Mouse (Mus musculus): ENCODE data around the gene Txnl4b. TPM values are rescaled to one million over a fixed set of nuclear protein-coding genes. Genes with fewer than 3 reads are reported as not detected.

Txnl4b gene
- total and polyA plus RNA-seq, 3 experiments, result 13.4 to 17.8 (median 13.6) TPM

GRCm38 (mm10) chr8:109564766-109565165, 926 bp upstream of the Txnl4b start:
- H3K27ac ChIP-seq (ENCODE audit: insufficient read depth, low read depth), result no peak overlapping the region; the same call in 1 of the 2 replicates
- no peak for TF ChIP-seq ZKSCAN1 (IDR thresholded peaks at IDR 0.05; ENCODE audit: borderline replicate concordance, low read depth, low read length)
- no peak for TF ChIP-seq EP300 (IDR thresholded peaks at IDR 0.05; ENCODE audit: low read length)
- no peak for TF ChIP-seq TBP (conservative IDR thresholded peaks at IDR 0.05; ENCODE audit: low read depth, low read length)
- TF ChIP-seq POLR2A (IDR thresholded peaks at IDR 0.05; ENCODE audit: low read depth, low read length), result no peak
- TF ChIP-seq KAT2A (IDR thresholded peaks at IDR 0.05; ENCODE audit: insufficient replicate concordance, low read length), result no peak
- TF ChIP-seq E2F4 (IDR thresholded peaks at IDR 0.05; ENCODE audit: insufficient replicate concordance, low read depth, low read length), result no peak
- TF ChIP-seq ZMIZ1 (IDR thresholded peaks at IDR 0.05; ENCODE audit: low read depth, low read length), result no peak
- TF ChIP-seq MEF2A (IDR thresholded peaks at IDR 0.05; ENCODE audit: borderline replicate concordance, low read depth, low read length), result no peak
- TF ChIP-seq JUN (IDR thresholded peaks at IDR 0.05; ENCODE audit: insufficient read depth, low read depth, low read length), result no peak
- no peak for TF ChIP-seq USF2 (conservative IDR thresholded peaks at IDR 0.05; ENCODE audit: low read depth, low read length)
- TF ChIP-seq TCF12 (IDR thresholded peaks at IDR 0.05; ENCODE audit: low read depth, low read length), result no peak
- peaks cover 39% of the 10 kb centered on the region for H3K79me2 ChIP-seq (replicated peaks; ENCODE audit: control insufficient read depth, extremely low read depth, insufficient read depth, poor library complexity, severe bottlenecking)
- peak overlapping the region; percentile 99 for H3K9ac ChIP-seq (ENCODE audit: insufficient read depth, low read depth)
- H3K4me1 ChIP-seq (ENCODE audit: control insufficient read depth in 1 of 2, insufficient read depth in 2 of 2), result peaks cover 3 to 30% of the 10 kb centered on the region in 2 experiments; a peak in 2 of 4 replicates
- in situ Hi-C loops (cut with MboI; ENCODE audit: low pct_ligation_motif_present, low pct_unique_long_range_greater_than_20kb, low sequenced_read_pairs), result no loop called here
- DNase-seq (ENCODE audit: extremely low read depth), result no peak
- H3K27me3 ChIP-seq (replicated peaks), result no peaks in the 10 kb centered on the region
- peaks cover 42 to 49% of the 10 kb centered on the region in 2 experiments for H3K36me3 ChIP-seq (replicated peaks in 1 of 2; ENCODE audit: control insufficient read depth in 1 of 2, insufficient read depth in 1 of 2, low read length in 1 of 2)
- H3K4me2 ChIP-seq (ENCODE audit: insufficient read depth, low read depth, poor library complexity, severe bottlenecking), result peak overlapping the region; percentile 94
- dilution Hi-C loops (cut with MboI; ENCODE audit: extremely low pct_ligation_motif_present, extremely low pct_unique_long_range_greater_than_20kb, low sequenced_read_pairs), result no loop called here
- no peaks in the 10 kb centered on the region for H3K9me3 ChIP-seq (replicated peaks; ENCODE audit: low read length)
- peak overlapping the region; percentile 75 to 100 (median 93) for H3K4me3 ChIP-seq (replicated peaks in 1 of 3; ENCODE audit: low read depth in 2 of 3, low read length in 2 of 3, poor library complexity in 1 of 3)

GRCm38 (mm10) chr8:109571139-109571538, 5.4 kb downstream of the Txnl4b start:
- dilution Hi-C loops (cut with MboI; ENCODE audit: extremely low pct_ligation_motif_present, extremely low pct_unique_long_range_greater_than_20kb, low sequenced_read_pairs) (no loop called here), in situ Hi-C loops (cut with MboI; ENCODE audit: low pct_ligation_motif_present, low pct_unique_long_range_greater_than_20kb, low sequenced_read_pairs) (no loop called here)
- Histone ChIP-seq H3K4me1 (ENCODE audit: control insufficient read depth in 1 of 2, insufficient read depth in 2 of 2) (peaks cover 3 to 14% of the 10 kb centered on the region in 2 experiments; a peak in 2 of 4 replicates), H3K79me2 (replicated peaks; ENCODE audit: control insufficient read depth, extremely low read depth, insufficient read depth, poor library complexity, severe bottlenecking) (peaks cover 7% of the 10 kb centered on the region), H3K4me3 (replicated peaks in 1 of 3; ENCODE audit: low read depth in 2 of 3, low read length in 2 of 3, poor library complexity in 1 of 3) (no peak overlapping the region), H3K4me2 (ENCODE audit: insufficient read depth, low read depth, poor library complexity, severe bottlenecking) (no peak overlapping the region), H3K27me3 (replicated peaks) (no peaks in the 10 kb centered on the region), H3K9me3 (replicated peaks; ENCODE audit: low read length) (no peaks in the 10 kb centered on the region), H3K9ac (ENCODE audit: insufficient read depth, low read depth) (no peak overlapping the region), H3K36me3 (replicated peaks in 1 of 2; ENCODE audit: control insufficient read depth in 1 of 2, insufficient read depth in 1 of 2, low read length in 1 of 2) (peaks cover 19 to 68% of the 10 kb centered on the region in 2 experiments), H3K27ac (ENCODE audit: insufficient read depth, low read depth) (no peak overlapping the region)
- no peak for TF ChIP-seq USF2 (conservative IDR thresholded peaks at IDR 0.05; ENCODE audit: low read depth, low read length)
- no peak for TF ChIP-seq USF1 (IDR thresholded peaks at IDR 0.05; ENCODE audit: low read depth, low read length)
- TF ChIP-seq ZNF384 (IDR thresholded peaks at IDR 0.05; ENCODE audit: low read depth, low read length), result no peak
- TF ChIP-seq EP300 (IDR thresholded peaks at IDR 0.05; ENCODE audit: low read length), result no peak
- no peak for DNase-seq (ENCODE audit: extremely low read depth)

GRCm38 (mm10) chr8:109576311-109576710, 10.6 kb downstream of the Txnl4b start:
- no peak overlapping the region for H3K9ac ChIP-seq (ENCODE audit: insufficient read depth, low read depth)

More at GRCm38 (mm10) chr8:109576311-109576710, 10.6 kb downstream of the Txnl4b start:
- H3K27ac ChIP-seq (ENCODE audit: insufficient read depth, low read depth), result no peak overlapping the region
- in situ Hi-C loops (cut with MboI; ENCODE audit: low pct_ligation_motif_present, low pct_unique_long_range_greater_than_20kb, low sequenced_read_pairs), result no loop called here
- TF ChIP-seq BHLHE40 (IDR thresholded peaks at IDR 0.05; ENCODE audit: low read depth, low read length) (no peak), RAD21 (IDR thresholded peaks at IDR 0.05; ENCODE audit: low read depth, low read length) (no peak), MAFK (IDR thresholded peaks at IDR 0.05; ENCODE audit: insufficient replicate concordance, low read length) (no peak), GABPA (IDR thresholded peaks at IDR 0.05; ENCODE audit: insufficient replicate concordance, low read depth, low read length) (no peak), USF1 (IDR thresholded peaks at IDR 0.05; ENCODE audit: low read depth, low read length) (no peak), ETS1 (conservative IDR thresholded peaks at IDR 0.05; ENCODE audit: low read depth, low read length) (no peak), CHD1 (IDR thresholded peaks at IDR 0.05; ENCODE audit: low read depth, low read length) (no peak), CHD2 (IDR thresholded peaks at IDR 0.05; ENCODE audit: low read length) (no peak)
- H3K4me2 ChIP-seq (ENCODE audit: insufficient read depth, low read depth, poor library complexity, severe bottlenecking), result no peak overlapping the region
- H3K9me3 ChIP-seq (replicated peaks; ENCODE audit: low read length), result no peaks in the 10 kb centered on the region
- no peak for DNase-seq (ENCODE audit: extremely low read depth)
- dilution Hi-C loops (cut with MboI; ENCODE audit: extremely low pct_ligation_motif_present, extremely low pct_unique_long_range_greater_than_20kb, low sequenced_read_pairs), result no loop called here
- H3K79me2 ChIP-seq (replicated peaks; ENCODE audit: control insufficient read depth, extremely low read depth, insufficient read depth, poor library complexity, severe bottlenecking), result no peaks in the 10 kb centered on the region
- H3K4me1 ChIP-seq (ENCODE audit: control insufficient read depth in 1 of 2, insufficient read depth in 2 of 2), result no peaks in the 10 kb centered on the region
- H3K27me3 ChIP-seq (replicated peaks), result no peaks in the 10 kb centered on the region
- H3K36me3 ChIP-seq (replicated peaks in 1 of 2; ENCODE audit: control insufficient read depth in 1 of 2, insufficient read depth in 1 of 2, low read length in 1 of 2), result peaks cover 2 to 39% of the 10 kb centered on the region in 2 experiments
- no peak overlapping the region for H3K4me3 ChIP-seq (replicated peaks in 1 of 3; ENCODE audit: low read depth in 2 of 3, low read length in 2 of 3, poor library complexity in 1 of 3)

Measured in CH12.LX (cell line).